Mouse (Mus musculus): Measurements from ENCODE around the gene Celf1.

- TF ChIP-seq CTCF (conservative IDR thresholded peaks at IDR 0.05 in 1 of 2, IDR thresholded peaks at IDR 0.05 in 1 of 2; ENCODE audit: low read depth in 2 of 2, low read length in 2 of 2) (no peak), ZNF384 (IDR thresholded peaks at IDR 0.05; ENCODE audit: low read depth, low read length) (no peak), MYC (IDR thresholded peaks at IDR 0.05; ENCODE audit: low read depth, low read length) (no peak), NELFE (IDR thresholded peaks at IDR 0.05; ENCODE audit: low read depth, low read length) (no peak), MAFK (IDR thresholded peaks at IDR 0.05; ENCODE audit: insufficient replicate concordance, low read length) (no peak), ZKSCAN1 (IDR thresholded peaks at IDR 0.05; ENCODE audit: borderline replicate concordance, low read depth, low read length) (no peak), POLR2A (IDR thresholded peaks at IDR 0.05; ENCODE audit: low read depth, low read length) (no peak), MAZ (IDR thresholded peaks at IDR 0.05; ENCODE audit: low read depth, low read length) (no peak), CHD1 (IDR thresholded peaks at IDR 0.05; ENCODE audit: low read depth, low read length) (no peak), POLR2AphosphoS2 (IDR thresholded peaks at IDR 0.05; ENCODE audit: low read depth, low read length) (no peak), EP300 (IDR thresholded peaks at IDR 0.05; ENCODE audit: low read length) (no peak), ZMIZ1 (IDR thresholded peaks at IDR 0.05; ENCODE audit: low read depth, low read length) (no peak), USF1 (IDR thresholded peaks at IDR 0.05; ENCODE audit: low read depth, low read length) (no peak)
Observed at GRCm38 (mm10) chr2:91018061-91018788, 78.0 kb downstream of the Celf1 start.
